Mouse (Mus musculus): ENCODE data around the gene Foxa3. TPM values are rescaled to one million over a fixed set of nuclear protein-coding genes. Genes with fewer than 3 reads are reported as not detected.
"Not testable (repeated sequence)": the region's sequence is repeated elsewhere in the genome, so short reads cannot be mapped to it uniquely, and the experiment has no call there.

The Foxa3 gene
- polyA plus RNA-seq (2012; ENCODE audit: insufficient read depth, insufficient read length, missing spikeins): not detected in 2 replicates

DNA sequence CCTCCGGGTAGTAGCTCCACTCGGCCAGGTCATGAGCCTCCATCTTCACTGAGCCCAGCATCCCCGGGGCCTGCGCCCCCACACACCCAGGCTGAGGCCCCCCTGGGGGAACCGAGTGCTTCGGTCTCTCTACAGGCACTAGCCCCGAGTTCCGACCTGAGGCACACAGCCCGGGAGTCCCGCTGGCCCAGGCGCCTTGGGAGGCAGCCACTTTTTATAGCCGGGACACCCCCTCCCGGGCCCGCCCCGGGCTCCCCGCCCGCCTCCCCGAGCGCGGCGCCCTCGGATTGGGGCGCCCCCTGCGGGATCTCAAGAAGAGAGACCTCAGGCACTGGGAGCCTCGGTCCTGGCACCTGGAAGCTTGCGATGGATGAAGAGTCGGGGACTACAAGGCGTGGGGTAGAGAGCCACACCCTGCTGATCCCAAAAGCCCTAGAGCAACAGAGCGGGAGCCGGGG, at the start of gene Foxa3:
TSS of gene Foxa3 (minus strand) at position 182 of the 458 bp plus-strand sequence.
- Histone ChIP-seq H3K4me3 (ENCODE audit: insufficient read depth, low read length) (peak within 1 kb of the TSS; percentile 98), H3K27ac (ENCODE audit: insufficient read depth, low read depth, low read length) (no peak within 1 kb of the TSS), H3K4me1 (ENCODE audit: control insufficient read depth, insufficient read depth, low read length) (peaks cover 25% of the 10 kb centered on the region)
- TF ChIP-seq CTCF (IDR thresholded peaks at IDR 0.05; ENCODE audit: low read depth, low read length) (0 out of 2 replicates have a peak, but pooled peaks have one; percentile 14), POLR2A (IDR thresholded peaks at IDR 0.05; ENCODE audit: borderline replicate concordance, low read depth, low read length) (no peak)

DNA sequence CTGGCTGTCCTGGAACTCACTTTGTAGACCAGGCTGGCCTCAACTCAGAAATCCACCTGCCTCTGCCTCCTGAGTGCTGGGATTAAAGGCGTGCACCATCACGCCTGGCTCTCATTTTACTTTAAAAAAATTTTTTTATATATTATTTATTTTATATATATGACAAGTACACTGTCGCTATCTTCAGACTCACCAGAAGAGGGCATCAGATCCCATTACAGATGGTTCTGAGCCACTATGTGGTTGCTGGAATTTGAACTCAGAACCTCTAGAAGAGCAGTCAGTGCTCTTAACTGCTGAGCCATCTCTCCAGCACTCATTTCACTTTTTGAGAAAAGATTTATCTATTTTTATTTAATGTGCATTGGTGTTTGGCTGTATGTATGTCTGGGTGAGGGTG, 47.7 kb upstream of the Foxa3 start:
- not testable (repeated sequence) for H3K4me3 ChIP-seq (ENCODE audit: insufficient read depth, low read length); H3K4me1 ChIP-seq (ENCODE audit: control insufficient read depth, insufficient read depth, low read length); H3K27ac ChIP-seq (ENCODE audit: insufficient read depth, low read depth, low read length)

DNA sequence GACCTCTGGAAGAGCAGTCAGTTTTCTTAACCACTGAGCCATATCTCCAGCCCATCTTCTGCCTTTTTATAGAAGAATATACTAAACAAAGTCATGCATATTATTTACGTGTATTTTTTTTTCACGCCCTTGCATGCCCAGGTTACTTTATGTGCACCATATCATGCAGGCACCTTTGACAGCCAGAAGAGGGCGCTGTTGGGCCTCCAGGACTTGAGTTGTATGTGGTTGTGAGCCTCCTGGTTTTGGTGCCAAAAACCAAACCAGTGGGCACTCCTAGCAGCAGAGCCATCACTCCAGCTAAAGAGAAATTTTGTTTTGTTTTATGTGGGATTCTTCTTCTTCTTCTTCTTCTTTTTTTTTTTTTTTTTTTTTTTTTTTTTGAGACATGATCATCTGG, 46.2 kb upstream of the Foxa3 start:
- Histone ChIP-seq H3K4me1 (ENCODE audit: control insufficient read depth, insufficient read depth, low read length) (no peaks in the 10 kb centered on the region), H3K4me3 (ENCODE audit: insufficient read depth, low read length) (no peak overlapping the region), H3K27ac (ENCODE audit: insufficient read depth, low read depth, low read length) (no peak overlapping the region)
- TF ChIP-seq CTCF (IDR thresholded peaks at IDR 0.05; ENCODE audit: low read depth, low read length): peak; percentile 67
- no peak for TF ChIP-seq POLR2A (IDR thresholded peaks at IDR 0.05; ENCODE audit: borderline replicate concordance, low read depth, low read length)

GRCm38 (mm10) chr7:19068707-19069106, 45.4 kb upstream of the Foxa3 start:
- Histone ChIP-seq H3K4me1 (ENCODE audit: control insufficient read depth, insufficient read depth, low read length) (no peaks in the 10 kb centered on the region), H3K27ac (ENCODE audit: insufficient read depth, low read depth, low read length) (no peak overlapping the region), H3K4me3 (ENCODE audit: insufficient read depth, low read length) (no peak overlapping the region)
- TF ChIP-seq CTCF (IDR thresholded peaks at IDR 0.05; ENCODE audit: low read depth, low read length): no peak
- no peak for TF ChIP-seq POLR2A (IDR thresholded peaks at IDR 0.05; ENCODE audit: borderline replicate concordance, low read depth, low read length)

DNA sequence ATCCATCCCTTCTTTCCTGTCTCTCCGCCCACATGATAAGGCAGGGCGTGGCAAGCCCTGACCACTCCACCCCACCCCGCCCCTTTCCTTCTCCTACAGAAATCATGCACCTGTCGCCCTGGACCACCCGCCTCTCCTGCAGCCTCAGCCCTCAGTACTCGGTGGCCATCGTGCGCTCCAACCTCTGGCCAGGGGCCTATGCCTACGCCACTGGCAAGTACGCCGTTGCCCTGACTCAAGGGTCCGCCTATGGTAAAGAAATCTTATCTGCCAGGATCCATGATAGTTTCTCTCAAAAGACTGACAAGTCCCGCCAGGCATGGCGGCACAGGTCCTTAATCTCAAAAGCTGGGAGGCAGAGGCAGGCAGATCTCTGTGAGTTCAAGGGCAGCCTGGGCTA, 44.6 kb upstream of the Foxa3 start:
- Histone ChIP-seq H3K4me3 (ENCODE audit: insufficient read depth, low read length) (no peak overlapping the region), H3K27ac (ENCODE audit: insufficient read depth, low read depth, low read length) (no peak overlapping the region), H3K4me1 (ENCODE audit: control insufficient read depth, insufficient read depth, low read length) (no peaks in the 10 kb centered on the region)
- TF ChIP-seq POLR2A (IDR thresholded peaks at IDR 0.05; ENCODE audit: borderline replicate concordance, low read depth, low read length) (no peak), CTCF (IDR thresholded peaks at IDR 0.05; ENCODE audit: low read depth, low read length) (no peak)

GRCm38 (mm10) chr7:19067063-19067462, 43.7 kb upstream of the Foxa3 start:
- Histone ChIP-seq H3K4me1 (ENCODE audit: control insufficient read depth, insufficient read depth, low read length) (no peaks in the 10 kb centered on the region), H3K4me3 (ENCODE audit: insufficient read depth, low read length) (no peak overlapping the region), H3K27ac (ENCODE audit: insufficient read depth, low read depth, low read length) (no peak overlapping the region)
- TF ChIP-seq CTCF (IDR thresholded peaks at IDR 0.05; ENCODE audit: low read depth, low read length): no peak
- TF ChIP-seq POLR2A (IDR thresholded peaks at IDR 0.05; ENCODE audit: borderline replicate concordance, low read depth, low read length): no peak

DNA sequence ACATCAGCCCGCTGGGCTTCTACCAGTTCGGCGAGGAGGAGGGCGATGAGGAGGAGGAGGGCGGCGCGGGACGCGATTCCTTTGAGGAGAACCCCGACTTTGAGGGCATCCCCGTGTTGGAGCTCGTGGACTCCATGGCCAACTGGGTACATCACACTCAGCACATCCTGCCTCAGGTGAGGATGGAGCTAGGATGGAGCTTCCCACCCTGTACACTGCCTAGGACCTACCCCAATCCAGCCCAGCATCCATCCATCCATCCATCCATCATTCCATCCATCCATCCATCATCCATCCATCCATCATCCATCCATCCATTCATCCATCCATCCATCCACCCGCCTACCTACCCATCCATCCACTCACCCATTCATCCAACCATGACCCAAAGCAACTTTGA, 42.6 kb upstream of the Foxa3 start:
- no peak for TF ChIP-seq POLR2A (IDR thresholded peaks at IDR 0.05; ENCODE audit: borderline replicate concordance, low read depth, low read length)
- TF ChIP-seq CTCF (IDR thresholded peaks at IDR 0.05; ENCODE audit: low read depth, low read length): no peak
- no peaks in the 10 kb centered on the region for H3K4me1 ChIP-seq (ENCODE audit: control insufficient read depth, insufficient read depth, low read length)
- no peak overlapping the region for H3K4me3 ChIP-seq (ENCODE audit: insufficient read depth, low read length)
- H3K27ac ChIP-seq (ENCODE audit: insufficient read depth, low read depth, low read length): no peak overlapping the region

DNA sequence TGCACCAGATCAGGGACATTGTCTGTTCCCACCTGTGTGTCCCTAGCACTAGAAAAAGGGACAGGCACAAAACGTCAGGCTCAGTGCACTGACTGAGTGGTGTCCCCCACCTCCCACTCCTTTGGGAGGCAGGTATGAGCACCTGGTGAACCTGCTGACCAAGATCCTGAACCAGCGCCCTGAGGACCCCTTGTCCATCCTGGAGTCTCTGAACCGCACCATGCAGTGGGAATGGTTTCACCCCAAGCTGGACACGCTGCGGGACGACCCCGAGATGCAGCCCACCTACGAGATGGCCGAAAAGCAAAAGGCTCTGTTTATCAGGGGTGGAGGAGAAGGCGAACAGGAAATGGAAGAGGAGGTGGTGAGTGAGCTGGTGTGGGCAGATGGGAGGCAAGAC, 34.1 kb upstream of the Foxa3 start:
- no peak overlapping the region for H3K4me3 ChIP-seq (ENCODE audit: insufficient read depth, low read length)
- no peak for TF ChIP-seq CTCF (IDR thresholded peaks at IDR 0.05; ENCODE audit: low read depth, low read length)
- no peak for TF ChIP-seq POLR2A (IDR thresholded peaks at IDR 0.05; ENCODE audit: borderline replicate concordance, low read depth, low read length)
- H3K4me1 ChIP-seq (ENCODE audit: control insufficient read depth, insufficient read depth, low read length): no peaks in the 10 kb centered on the region
- no peak overlapping the region for H3K27ac ChIP-seq (ENCODE audit: insufficient read depth, low read depth, low read length)

DNA sequence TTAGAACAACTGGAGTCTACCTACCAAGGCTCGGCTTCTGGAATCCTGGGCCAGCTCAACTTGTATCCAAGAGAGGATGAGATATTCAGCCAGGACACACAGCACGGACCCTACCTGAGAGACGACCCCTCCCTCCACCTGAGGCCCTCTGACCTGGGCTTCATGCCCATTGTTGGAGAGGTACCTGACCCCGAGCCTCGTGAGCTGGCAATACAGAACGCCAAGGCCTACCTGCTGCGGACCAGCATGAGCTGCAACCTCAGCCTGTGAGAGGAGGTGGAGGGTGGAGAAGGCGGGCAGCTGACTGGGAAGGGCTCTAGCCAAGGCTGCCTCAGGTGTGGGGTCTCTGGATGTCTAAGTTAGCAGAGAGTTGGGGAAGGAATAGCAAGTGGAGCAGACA, 31.8 kb upstream of the Foxa3 start:
- Histone ChIP-seq H3K4me1 (ENCODE audit: control insufficient read depth, insufficient read depth, low read length) (no peaks in the 10 kb centered on the region), H3K27ac (ENCODE audit: insufficient read depth, low read depth, low read length) (no peak overlapping the region), H3K4me3 (ENCODE audit: insufficient read depth, low read length) (no peak overlapping the region)
- TF ChIP-seq CTCF (IDR thresholded peaks at IDR 0.05; ENCODE audit: low read depth, low read length) (no peak), POLR2A (IDR thresholded peaks at IDR 0.05; ENCODE audit: borderline replicate concordance, low read depth, low read length) (no peak)

DNA sequence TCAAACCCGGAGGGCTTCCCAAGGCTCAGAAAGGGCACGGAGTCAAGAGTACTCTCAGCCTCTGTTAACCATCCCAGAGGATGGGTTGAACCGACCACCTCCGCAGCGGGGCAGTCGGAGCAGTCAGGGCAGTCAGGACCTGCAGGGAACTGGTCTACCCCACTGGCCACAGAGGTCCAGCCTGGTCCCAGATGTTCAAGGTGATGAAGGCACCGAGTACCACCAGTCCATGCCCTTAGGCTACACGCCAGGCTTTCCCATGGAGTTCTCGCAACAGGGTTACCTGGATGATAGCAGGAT, 31.4 kb upstream of the Foxa3 start:
- H3K4me1 ChIP-seq (ENCODE audit: control insufficient read depth, insufficient read depth, low read length): no peaks in the 10 kb centered on the region
- no peak for TF ChIP-seq CTCF (IDR thresholded peaks at IDR 0.05; ENCODE audit: low read depth, low read length)
- TF ChIP-seq POLR2A (IDR thresholded peaks at IDR 0.05; ENCODE audit: borderline replicate concordance, low read depth, low read length): no peak
- no peak overlapping the region for H3K4me3 ChIP-seq (ENCODE audit: insufficient read depth, low read length)
- no peak overlapping the region for H3K27ac ChIP-seq (ENCODE audit: insufficient read depth, low read depth, low read length)
